Mouse (Mus musculus) forelimb bud, embryonic 11.5 days (tissue): ENCODE measurements at regions not wholly inside any gene's neighbourhood (a gene's known extent, or its start where the extent isn't known, plus 50 kb on each side); places are given as distances from the start of the nearest gene placed in this dataset.
A peak's percentile ranks its signal among the peaks of the same experiment; 100 is the strongest.

Experiments used
- DNase-seq: peaks from one replicate; pipeline ENCODE4 v3.0.0-alpha.2; 2012; ENCODE audit warnings: low read depth, low spot score

- no peak for DNase-seq
Observed at GRCm38 (mm10) chr15:96880066-96880465, 175.7 kb downstream of the Slc38a4 start.

- no peak for DNase-seq
Observed at GRCm38 (mm10) chr15:96878796-96879195, 177.0 kb downstream of the Slc38a4 start.

- DNase-seq, result no peak
Observed at GRCm38 (mm10) chr15:96877931-96878330, 177.8 kb downstream of the Slc38a4 start.

- DNase-seq, result no peak
Observed at GRCm38 (mm10) chr15:96877271-96877670, 177.7 kb upstream of the Slc38a2 start.

GRCm38 (mm10) chr15:96874145-96874544 lies 174.6 kb upstream of the Slc38a2 start:
- peak; percentile 83 for DNase-seq

GRCm38 (mm10) chr15:96873562-96873961 lies 174.0 kb upstream of the Slc38a2 start:
- peak; percentile 49 for DNase-seq

- DNase-seq, result no peak
Observed at GRCm38 (mm10) chr15:96873126-96873525, 173.6 kb upstream of the Slc38a2 start.

- DNase-seq, result no peak
Observed at GRCm38 (mm10) chr15:96867701-96868100, 168.2 kb upstream of the Slc38a2 start.

GRCm38 (mm10) chr15:96865932-96866331 lies 166.4 kb upstream of the Slc38a2 start:
- no peak for DNase-seq

GRCm38 (mm10) chr15:96857709-96858108 lies 158.2 kb upstream of the Slc38a2 start:
- DNase-seq, result no peak

- DNase-seq, result no peak
Observed at GRCm38 (mm10) chr15:96851970-96852768, 152.6 kb upstream of the Slc38a2 start.

GRCm38 (mm10) chr15:96848150-96848549 lies 148.6 kb upstream of the Slc38a2 start:
- DNase-seq, result no peak

- DNase-seq, result no peak
Observed at GRCm38 (mm10) chr15:96845221-96845620, 145.7 kb upstream of the Slc38a2 start.

GRCm38 (mm10) chr15:96844290-96844689 lies 144.8 kb upstream of the Slc38a2 start:
- no peak for DNase-seq

- no peak for DNase-seq
Observed at GRCm38 (mm10) chr15:96843589-96843988, 144.1 kb upstream of the Slc38a2 start.

GRCm38 (mm10) chr15:96842881-96843280 lies 143.4 kb upstream of the Slc38a2 start:
- no peak for DNase-seq

- DNase-seq, result no peak
Observed at GRCm38 (mm10) chr15:96836670-96837069, 137.1 kb upstream of the Slc38a2 start.

- no peak for DNase-seq
Observed at GRCm38 (mm10) chr15:96834862-96835261, 135.3 kb upstream of the Slc38a2 start.

- DNase-seq, result no peak
Observed at GRCm38 (mm10) chr15:96834162-96834843, 134.8 kb upstream of the Slc38a2 start.

- DNase-seq, result no peak
Observed at GRCm38 (mm10) chr15:96832389-96832788, 132.9 kb upstream of the Slc38a2 start.

GRCm38 (mm10) chr15:96831256-96831655 lies 131.7 kb upstream of the Slc38a2 start:
- DNase-seq, result no peak

- DNase-seq, result no peak
Observed at GRCm38 (mm10) chr15:96830578-96830977, 131.0 kb upstream of the Slc38a2 start.

- DNase-seq, result no peak
Observed at GRCm38 (mm10) chr15:96829941-96830340, 130.4 kb upstream of the Slc38a2 start.
